Mouse (Mus musculus) frontal cortex, adult 2 months (tissue): ENCODE measurements around the gene Aoah. TPM values are rescaled to one million over a fixed set of nuclear protein-coding genes. Genes with fewer than 3 reads are reported as not detected.
A peak's percentile ranks its signal among the peaks of the same experiment; 100 is the strongest.

Experiments
- DNase-seq, 2 experiments: peaks; one replicate each; pipeline ENCODE4 v3.0.0; 2022; ENCODE audit warnings: low spot score in 1 of 2; ENCODE audit errors: extremely low spot score in 1 of 2
- polyA plus RNA-seq: library from polyadenylated mRNA; depleted of rRNA; stranded (reverse); fragments of >200 nt; gene quantifications from 2 replicates; pipeline ENCODE4 v1.2.3, GENCODE M21; 2012; rRNA removed

The Aoah gene
- polyA plus RNA-seq = 0.23 and 0.30 TPM in 2 replicates

DNA sequence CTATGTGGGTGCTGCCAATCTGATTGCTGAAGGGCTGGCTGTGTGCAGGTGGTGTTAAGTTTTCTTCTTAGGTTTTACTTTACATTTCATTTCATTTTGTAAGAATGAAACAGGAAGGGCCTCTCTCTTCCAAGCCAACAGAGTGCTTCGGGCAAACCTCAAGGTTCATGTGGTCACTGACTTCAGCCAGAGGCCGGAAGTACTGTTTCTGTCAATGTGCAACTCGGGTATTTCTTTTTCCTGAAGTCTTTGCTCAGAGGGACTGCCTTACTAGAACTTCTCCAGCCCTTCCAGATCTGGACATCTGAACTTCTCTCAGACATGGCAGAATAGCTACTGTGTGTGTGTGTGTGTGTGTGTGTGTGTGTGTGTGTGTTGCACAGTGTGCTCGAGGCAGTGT is at the start of gene Aoah:
Gene Aoah (plus strand): TSS at position 213 of the 400 bp plus-strand sequence.
- no peak for DNase-seq

- no peak for DNase-seq
Observed at GRCm38 (mm10) chr13:20754843-20755242, 39.1 kb upstream of the Aoah start.

- DNase-seq = no peak
Observed at GRCm38 (mm10) chr13:20783648-20784047, 10.3 kb upstream of the Aoah start.

- DNase-seq = no peak
Observed at GRCm38 (mm10) chr13:20784060-20784459, 9.9 kb upstream of the Aoah start.

DNA sequence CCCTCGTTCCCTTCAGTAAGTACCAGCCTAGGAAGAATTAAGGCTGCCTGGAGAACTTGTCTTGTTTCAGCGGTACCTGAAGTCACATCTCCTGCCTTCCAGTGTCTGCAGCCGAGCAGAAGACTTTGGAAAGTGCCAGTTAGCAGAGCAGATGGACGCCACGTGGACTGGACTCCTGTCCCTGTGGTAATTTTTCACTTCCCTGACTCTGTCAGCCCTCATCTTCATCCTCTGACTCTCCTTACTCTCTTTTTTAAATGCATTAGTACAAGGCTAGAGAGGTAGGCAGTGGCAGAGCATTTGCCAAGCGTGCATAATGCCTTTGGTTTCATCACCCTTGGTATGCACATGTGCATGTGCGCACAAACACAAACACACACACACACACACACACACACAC is 8.0 kb upstream of the Aoah start:
- no peak for DNase-seq

- DNase-seq = no peak
Observed at GRCm38 (mm10) chr13:20786825-20787245, 7.1 kb upstream of the Aoah start.

DNA sequence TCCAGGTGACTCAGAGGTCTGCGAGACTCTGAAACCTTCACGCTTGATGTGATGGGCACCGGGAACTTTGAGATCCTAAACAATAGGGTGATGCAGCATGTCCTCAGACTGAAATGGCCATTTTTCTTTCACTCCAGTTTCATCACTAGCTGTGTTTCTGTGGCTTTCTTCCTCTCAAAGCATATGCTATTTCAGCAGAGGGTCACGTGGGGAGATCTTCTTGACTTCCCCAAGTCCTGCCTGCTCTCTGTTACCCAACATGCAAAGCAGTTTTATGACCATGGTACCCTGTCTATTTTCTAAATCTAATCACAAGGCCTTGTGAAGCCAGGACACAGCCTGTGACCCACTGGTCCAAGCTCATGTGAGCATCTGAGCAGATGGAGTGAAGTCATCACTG is 6.0 kb upstream of the Aoah start:
- DNase-seq = no peak

GRCm38 (mm10) chr13:20796651-20797050 is 2.7 kb downstream of the Aoah start:
- DNase-seq = no peak

- DNase-seq = no peak
Observed at GRCm38 (mm10) chr13:20798536-20798935, 4.6 kb downstream of the Aoah start.

DNA sequence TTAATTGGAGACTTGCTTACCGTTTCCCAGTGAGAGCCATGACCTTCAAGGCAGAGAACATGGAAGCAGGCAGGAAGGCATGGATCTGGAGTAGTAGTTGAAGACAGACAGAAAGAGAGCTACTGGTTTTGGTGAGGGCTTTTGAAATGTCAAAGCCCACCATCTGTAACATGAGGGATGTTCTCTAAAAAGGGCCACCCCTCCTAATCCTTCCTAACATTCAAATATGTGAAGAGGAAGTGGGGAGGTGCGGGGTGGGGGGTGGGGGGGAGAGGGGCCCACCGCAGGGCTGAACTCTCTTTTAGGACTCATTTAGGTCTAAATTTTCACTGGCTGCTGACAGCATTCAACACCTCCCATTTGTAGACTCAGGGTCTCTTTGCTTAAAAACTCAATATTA is 5.9 kb downstream of the Aoah start:
- DNase-seq = no peak

DNA sequence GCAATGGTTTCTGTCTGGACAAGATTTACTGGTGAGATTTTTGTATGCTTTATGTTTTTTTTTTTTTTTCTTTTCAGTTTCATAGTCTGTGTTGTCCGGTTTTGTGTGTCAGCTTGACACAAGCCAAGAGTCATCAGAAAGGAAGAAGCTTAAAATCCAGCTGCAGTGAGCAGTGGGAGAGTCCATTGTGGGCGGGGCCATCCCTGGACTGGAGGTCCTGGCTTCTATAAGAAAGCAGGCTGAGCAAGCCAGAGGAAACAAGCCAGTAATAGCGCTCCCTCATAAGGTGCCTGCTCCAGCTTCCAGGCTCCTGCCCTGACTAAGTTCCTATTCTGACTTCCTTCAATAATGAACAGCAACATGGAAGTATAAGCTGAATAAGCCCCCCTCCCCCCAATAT is 6.7 kb downstream of the Aoah start:
- no peak for DNase-seq

DNA sequence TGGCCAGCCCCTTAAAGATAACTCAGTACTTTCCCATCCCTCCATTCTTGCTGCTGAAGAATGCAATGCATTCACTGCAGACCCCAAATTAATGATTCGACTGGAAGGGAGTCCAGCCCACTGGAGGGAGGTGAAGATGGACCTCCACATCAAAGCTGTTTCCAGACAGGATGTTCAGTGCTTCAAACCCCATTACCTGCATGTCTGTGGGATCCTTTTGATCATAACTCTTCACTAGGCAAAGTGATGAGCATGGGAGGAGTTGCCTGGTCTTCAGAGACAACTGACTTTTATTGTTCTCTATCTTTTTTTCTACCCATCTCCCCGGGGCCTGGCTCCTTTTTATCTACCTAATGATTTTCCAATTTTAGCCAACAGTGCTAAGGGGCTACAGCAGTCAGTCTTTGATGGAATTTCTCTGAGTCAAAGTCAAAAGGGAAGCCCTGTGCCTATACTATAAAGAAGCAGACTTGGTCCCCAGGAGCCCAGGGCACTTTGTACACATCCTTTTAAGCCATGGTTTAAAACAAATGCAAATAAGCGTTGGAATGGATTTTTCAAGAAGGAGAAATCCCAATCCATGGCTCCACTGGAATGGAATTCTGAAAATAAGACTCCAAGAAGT is 18.0 kb downstream of the Aoah start:
- DNase-seq = no peak

GRCm38 (mm10) chr13:20816385-20816784 is 22.5 kb downstream of the Aoah start:
- DNase-seq = no peak

DNA sequence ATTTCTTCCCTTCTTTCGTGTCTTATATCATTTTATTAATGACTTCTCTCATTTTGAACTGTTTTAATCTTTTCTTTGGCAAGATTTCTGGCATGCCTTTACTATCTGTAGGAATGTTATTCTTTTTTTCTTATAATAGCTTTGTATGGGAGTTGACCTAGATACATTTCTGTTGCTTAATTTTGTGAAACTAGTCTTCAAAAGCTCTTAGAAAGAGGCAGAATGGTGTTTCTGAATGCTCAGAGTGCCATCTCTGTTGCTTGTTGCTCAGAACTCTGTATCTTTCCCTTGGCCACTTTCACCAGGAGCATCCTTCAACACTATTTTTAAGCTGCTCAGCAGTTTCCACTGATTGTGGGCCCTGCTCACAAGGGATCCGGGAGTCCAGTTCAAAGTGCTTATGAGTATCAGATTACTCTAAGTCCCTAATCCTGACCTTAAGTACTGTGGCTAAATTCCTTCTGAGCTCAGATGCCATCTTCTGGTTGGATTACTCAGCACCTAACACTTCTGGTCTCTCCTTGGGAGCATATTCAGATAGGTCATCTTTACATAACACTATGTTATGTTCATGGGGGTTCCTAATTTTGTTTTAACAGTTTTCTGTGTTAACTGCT is 26.9 kb downstream of the Aoah start:
- DNase-seq = peak in 1 of 2 experiments; percentile 13

- no peak for DNase-seq
Observed at GRCm38 (mm10) chr13:20828728-20829127, 34.8 kb downstream of the Aoah start.

DNA sequence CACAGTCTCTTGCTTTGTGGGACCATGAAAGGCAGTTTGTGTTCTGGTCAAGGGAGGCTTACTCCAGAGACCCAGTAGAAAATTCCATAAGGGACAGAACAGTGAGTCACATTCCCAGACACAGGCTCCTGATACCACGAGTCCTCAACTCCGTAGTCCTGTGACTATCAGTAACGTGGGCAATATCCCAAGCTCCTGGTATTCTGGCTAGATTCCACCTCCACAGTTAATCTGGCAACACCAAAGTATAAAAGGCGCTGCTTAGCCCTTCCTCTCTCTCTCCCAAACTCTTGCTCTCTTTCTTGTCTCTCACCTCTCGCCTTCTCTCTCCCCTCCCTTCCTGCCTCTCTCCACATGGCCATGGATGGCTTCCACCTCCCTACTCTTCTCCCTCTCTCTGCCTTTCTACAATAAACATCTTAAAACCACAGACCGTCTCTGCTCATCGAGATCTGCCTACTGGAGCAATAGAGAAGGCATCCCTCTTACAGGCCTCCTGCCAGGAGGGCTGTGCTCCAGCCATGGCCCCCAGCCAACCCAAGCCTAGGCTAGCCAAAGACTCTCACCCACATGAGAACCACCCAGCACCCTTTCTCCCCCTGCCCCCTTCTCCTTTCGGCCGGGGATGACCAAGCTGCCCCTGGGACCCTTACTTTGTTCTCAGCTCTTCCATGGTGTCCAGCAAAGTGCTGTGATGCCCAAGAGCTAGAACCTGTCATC is 35.4 kb downstream of the Aoah start:
- DNase-seq = no peak

- DNase-seq = peak in 1 of 2 experiments; percentile 42
Observed at GRCm38 (mm10) chr13:20855893-20856292, 62.0 kb downstream of the Aoah start.

- DNase-seq = no peak
Observed at GRCm38 (mm10) chr13:20899372-20899771, 105.5 kb downstream of the Aoah start.

- peak in 1 of 2 experiments; percentile 20 for DNase-seq
Observed at GRCm38 (mm10) chr13:20900396-20900971, 106.6 kb downstream of the Aoah start.

GRCm38 (mm10) chr13:20900972-20901457 is 107.1 kb downstream of the Aoah start:
- DNase-seq = peak in 1 of 2 experiments; percentile 26

DNA sequence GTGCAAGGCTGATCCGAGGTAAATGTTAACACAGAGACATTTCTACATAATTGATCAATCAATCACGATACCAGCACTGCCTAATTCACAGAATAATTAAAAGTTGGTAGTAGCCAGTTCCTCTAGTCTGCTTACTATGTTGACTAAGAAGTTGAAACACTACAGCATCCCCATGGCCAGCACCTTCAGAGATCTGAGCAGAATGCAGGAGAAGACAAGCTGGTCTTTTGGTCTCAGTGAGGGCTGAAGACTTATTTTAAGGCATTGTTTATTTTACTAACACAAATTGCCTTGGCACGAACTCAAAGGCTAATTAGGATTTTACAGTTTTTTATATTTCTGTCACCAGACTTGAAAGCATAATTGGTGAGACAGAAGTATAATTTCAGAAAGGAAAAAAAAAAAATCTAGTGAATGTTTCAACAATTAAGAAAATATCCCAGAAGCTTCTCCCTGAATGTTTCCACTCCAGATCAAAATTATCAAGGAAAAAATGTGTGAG is 107.8 kb downstream of the Aoah start:
- DNase-seq = no peak
